Comparison of ENCODE assay signal across 3 mouse cellular contexts in genomic region chr8:110786501-110786900, GRCm38 (mm10). TPM values are rescaled to one million over a fixed set of nuclear protein-coding genes. Genes with fewer than 3 reads are reported as not detected.
"Had no signal": no experiment of that assay in that cellular context is flagged by ENCODE, and none has a peak within 500 bp of the region (broad histone marks: within the 10 kb centered on the region; RNA-seq: fewer than 3 reads in every experiment).

No protein-coding gene starts in this region.

RNA-seq across cellular contexts. Expression of gene Il34, which starts 19.2 kb away (rescaled TPM):
- total RNA-seq: granulocyte monocyte progenitor cell, adult 5-6 weeks had no signal
- polyA plus RNA-seq: heart, embryonic 10.5 days; inflammation-experienced regulatory T-cells, adult 6 months had no signal
